ENCODE assay signal across 11 mouse cellular contexts in the genomic region with DNA sequence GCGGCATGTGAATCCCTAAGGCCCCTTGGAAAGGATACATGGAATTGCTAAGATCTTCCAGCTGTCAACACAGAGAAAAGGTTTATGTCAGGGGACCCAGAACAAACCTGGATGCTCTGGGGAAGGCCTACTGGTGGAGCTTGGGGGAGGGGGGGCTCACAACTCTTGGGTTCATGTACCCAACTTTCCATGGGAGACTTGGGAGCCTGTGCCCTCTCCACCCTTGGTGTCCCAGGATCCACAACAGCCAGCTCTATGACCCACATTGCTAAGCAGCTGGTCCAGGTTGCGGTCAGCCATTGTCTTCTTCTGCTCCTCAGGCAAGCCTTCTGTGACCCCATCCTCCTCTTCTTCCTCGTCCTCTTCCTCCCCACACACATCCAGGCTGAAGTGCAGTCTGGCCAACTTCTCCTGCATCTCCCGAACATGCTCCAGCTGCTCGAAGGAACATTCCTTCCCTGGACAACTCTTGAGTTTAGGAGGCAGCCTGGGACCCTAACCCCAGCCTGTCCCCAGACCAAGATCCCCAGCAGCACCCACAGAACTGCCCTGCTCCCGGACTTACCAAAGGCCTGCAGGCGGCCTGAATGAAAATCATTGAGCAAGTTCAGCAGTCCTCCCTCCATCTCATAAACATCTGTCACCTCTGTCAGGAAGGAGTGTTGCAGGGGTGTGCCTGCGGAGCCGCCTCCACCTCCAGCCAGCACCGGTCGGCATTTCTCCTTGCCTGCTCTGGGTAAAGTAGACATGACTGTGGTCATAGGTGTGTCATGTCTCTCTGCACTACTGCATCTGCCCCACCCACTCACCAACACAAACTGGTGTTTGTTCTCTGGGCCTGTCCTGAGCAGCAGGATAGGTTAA. TPM values are rescaled to one million over a fixed set of nuclear protein-coding genes. Genes with fewer than 3 reads are reported as not detected.
DNase-seq lines count a peak whose midpoint lies in the region; ATAC-seq lines count a peak whose summit lies in the region.
"Had no signal": no experiment of that assay in that cellular context is flagged by ENCODE, and none has a peak within 500 bp of the region (broad histone marks: within the 10 kb centered on the region; RNA-seq: fewer than 3 reads in every experiment).

No protein-coding gene starts in this region.

- ATAC-seq in hindbrain, embryonic 14.5 days (ENCODE audit: low FRiP score) = no peak
- no peak for ATAC-seq in megakaryocyte, adult 5-6 weeks (ENCODE audit: poor library complexity, severe bottlenecking)
- no peak for ATAC-seq in midbrain, embryonic 16.5 days
- ATAC-seq: Patski had no signal

- H3K36me3 ChIP-seq in hindbrain, embryonic 14.5 days (replicated peaks; ENCODE audit: control insufficient read depth, insufficient read depth) = peaks cover 17% of the 10 kb centered on the region
- H3K36me3 ChIP-seq in hindbrain, embryonic 10.5 days = peaks cover 30% of the 10 kb centered on the region
- peaks cover 44% of the 10 kb centered on the region for H3K36me3 ChIP-seq in megakaryocyte, embryonic 14.5 days (replicated peaks; ENCODE audit: low read length)
- peaks cover 4% of the 10 kb centered on the region; the same call in 1 of the 2 replicates for H3K36me3 ChIP-seq in midbrain, embryonic 16.5 days (ENCODE audit: control insufficient read depth, insufficient read depth, low read length)

- 89% methylated on average over 11 of the region's 11 CpGs for WGBS in hindbrain, embryonic 14.5 days
- WGBS in hindbrain, embryonic 10.5 days = 93% methylated on average over 11 of the region's 11 CpGs
- 93% methylated on average over 11 of the region's 11 CpGs for WGBS in midbrain, embryonic 16.5 days

- no peaks in the 10 kb centered on the region for H3K27me3 ChIP-seq in hindbrain, embryonic 14.5 days (ENCODE audit: control insufficient read depth, insufficient read depth, low read length)
- H3K27me3 ChIP-seq in hindbrain, embryonic 10.5 days (ENCODE audit: insufficient read depth, poor library complexity, severe bottlenecking) = no peaks in the 10 kb centered on the region
- no peaks in the 10 kb centered on the region for H3K27me3 ChIP-seq in megakaryocyte, embryonic 14.5 days (replicated peaks)
- H3K27me3 ChIP-seq in midbrain, embryonic 16.5 days (ENCODE audit: control insufficient read depth, insufficient read depth, low read depth, low read length) = no peaks in the 10 kb centered on the region
- H3K27me3 ChIP-seq: Patski had no signal

- H3K4me3 ChIP-seq in hindbrain, embryonic 14.5 days (replicated peaks; ENCODE audit: low read length) = no peak overlapping the region
- H3K4me3 ChIP-seq in hindbrain, embryonic 10.5 days = no peak overlapping the region
- peak overlapping the region; percentile 20 for H3K4me3 ChIP-seq in megakaryocyte, embryonic 14.5 days (replicated peaks)
- H3K4me3 ChIP-seq in midbrain, embryonic 16.5 days (ENCODE audit: low read depth, low read length) = no peak overlapping the region

- H3K4me2 ChIP-seq in hindbrain, embryonic 14.5 days (replicated peaks) = peak overlapping the region; percentile 13; the same call in 1 of the 2 replicates
- H3K4me2 ChIP-seq in midbrain, embryonic 16.5 days (ENCODE audit: low read length) = no peak overlapping the region

- no peak overlapping the region for H3K27ac ChIP-seq in hindbrain, embryonic 14.5 days
- no peak overlapping the region for H3K27ac ChIP-seq in hindbrain, embryonic 10.5 days
- no peak overlapping the region for H3K27ac ChIP-seq in midbrain, embryonic 16.5 days (ENCODE audit: low read length)

- H3K4me1 ChIP-seq in hindbrain, embryonic 14.5 days (replicated peaks; ENCODE audit: control insufficient read depth, insufficient read depth, low read length) = peaks cover 39% of the 10 kb centered on the region
- peaks cover 57% of the 10 kb centered on the region for H3K4me1 ChIP-seq in hindbrain, embryonic 10.5 days (replicated peaks)
- H3K4me1 ChIP-seq in megakaryocyte, embryonic 14.5 days = peaks cover 72% of the 10 kb centered on the region
- H3K4me1 ChIP-seq in midbrain, embryonic 16.5 days (ENCODE audit: control insufficient read depth, insufficient read depth, low read length) = peaks cover 43% of the 10 kb centered on the region

- H3K9me3 ChIP-seq in hindbrain, embryonic 14.5 days (ENCODE audit: control insufficient read depth, low read length) = no peaks in the 10 kb centered on the region
- no peaks in the 10 kb centered on the region for H3K9me3 ChIP-seq in hindbrain, embryonic 10.5 days
- no peaks in the 10 kb centered on the region for H3K9me3 ChIP-seq in megakaryocyte, embryonic 14.5 days
- H3K9me3 ChIP-seq in midbrain, embryonic 16.5 days (replicated peaks; ENCODE audit: control insufficient read depth, low read length, poor library complexity, severe bottlenecking) = no peaks in the 10 kb centered on the region

- 0 out of 2 replicates have a peak overlapping the region, but pooled peaks have one; percentile 3 for H3K9ac ChIP-seq in hindbrain, embryonic 14.5 days
- peak overlapping the region; percentile 42; the same call in 1 of the 2 replicates for H3K9ac ChIP-seq in midbrain, embryonic 16.5 days (ENCODE audit: low read depth, low read length)

- DNase-seq in cerebellum, adult 9-10 months = peak; percentile 63
- DNase-seq in cerebellum, adult 11 months = no peak
- no peak for DNase-seq in hindbrain, embryonic 14.5 days (ENCODE audit: low spot score)
- no peak for DNase-seq in hindbrain, embryonic 10.5 days (ENCODE audit: low spot score)
- DNase-seq in gastrocnemius, adult 8-10 months (ENCODE audit: low spot score in 2 of 2) = no peak
- DNase-seq: thymus, adult 2 months had no signal

RNA-seq across cellular contexts. Expression of a gene that starts 1.8 kb away (rescaled TPM):
- polyA plus RNA-seq in hindbrain, embryonic 14.5 days (2014; fragmentation: Nextera tagmentation; extraction: Ambion mirVana) = 28.5 and 31.3 TPM in 2 replicates
- 27.7 and 29.1 TPM in 2 replicates for polyA plus RNA-seq in hindbrain, embryonic 10.5 days (2016; fragmentation: Nextera tagmentation; extraction: Ambion mirVana)
- 9.7 TPM in 1 of 2 replicates, not detected in the other for polyA plus RNA-seq in megakaryocyte, embryonic 14.5 days (2012; ENCODE audit: insufficient read depth, low replicate concordance)
- 14.3 and 16.6 TPM in 2 replicates for total RNA-seq in megakaryocyte, adult 5-6 weeks (2015)
- 6.4 and 7.4 TPM in 2 replicates for total RNA-seq in megakaryocyte, adult 5-6 weeks (2017)
- polyA plus RNA-seq in midbrain, embryonic 16.5 days (2015; fragmentation: Nextera tagmentation; extraction: Ambion mirVana) = 28.0 and 33.1 TPM in 2 replicates
- 10 to 100 TPM in 1 of 4 experiments, 1 to 10 TPM in 3; 7.3 to 11.4 (median 8.7) TPM for total RNA-seq in gastrocnemius, adult 8-10 months (2022)

RNA-seq across cellular contexts. Expression of a gene that starts 3.1 kb away (rescaled TPM):
- 127 and 128 TPM in 2 replicates for polyA plus RNA-seq in hindbrain, embryonic 14.5 days (2014; fragmentation: Nextera tagmentation; extraction: Ambion mirVana)
- polyA plus RNA-seq in hindbrain, embryonic 10.5 days (2016; fragmentation: Nextera tagmentation; extraction: Ambion mirVana) = 53.2 and 75.0 TPM in 2 replicates
- 32.9 and 39.7 TPM in 2 replicates for polyA plus RNA-seq in megakaryocyte, embryonic 14.5 days (2012; ENCODE audit: insufficient read depth, low replicate concordance)
- 49.7 and 68.6 TPM in 2 replicates for total RNA-seq in megakaryocyte, adult 5-6 weeks (2015)
- 77.2 and 89.0 TPM in 2 replicates for total RNA-seq in megakaryocyte, adult 5-6 weeks (2017)
- polyA plus RNA-seq in midbrain, embryonic 16.5 days (2015; fragmentation: Nextera tagmentation; extraction: Ambion mirVana) = 172 and 183 TPM in 2 replicates
- 10 to 100 TPM; 27.9 to 33.0 (median 30.8) TPM for total RNA-seq in gastrocnemius, adult 8-10 months (2022)

RNA-seq across cellular contexts. Expression of a gene that starts 6.6 kb away (rescaled TPM):
- polyA plus RNA-seq in hindbrain, embryonic 14.5 days (2014; fragmentation: Nextera tagmentation; extraction: Ambion mirVana) = 2.7 and 5.4 TPM in 2 replicates
- polyA plus RNA-seq in hindbrain, embryonic 10.5 days (2016; fragmentation: Nextera tagmentation; extraction: Ambion mirVana) = 0.90 and 1.3 TPM in 2 replicates
- 0.46 TPM in 1 of 2 replicates, not detected in the other for polyA plus RNA-seq in megakaryocyte, embryonic 14.5 days (2012; ENCODE audit: insufficient read depth, low replicate concordance)
- 1.0 and 3.5 TPM in 2 replicates for total RNA-seq in megakaryocyte, adult 5-6 weeks (2015)
- total RNA-seq in megakaryocyte, adult 5-6 weeks (2017) = not detected in 2 replicates
- polyA plus RNA-seq in midbrain, embryonic 16.5 days (2015; fragmentation: Nextera tagmentation; extraction: Ambion mirVana) = 3.5 and 4.1 TPM in 2 replicates
- total RNA-seq in gastrocnemius, adult 8-10 months (2022) = 1 to 10 TPM in 3 of 4 experiments, under 1 TPM in 1; 0.46 to 1.2 (median 1.1) TPM
- total RNA-seq: monocyte, adult 5-6 weeks had no signal

RNA-seq across cellular contexts. Expression of a gene that starts 20.2 kb away (rescaled TPM):
- polyA plus RNA-seq in hindbrain, embryonic 14.5 days (2014; fragmentation: Nextera tagmentation; extraction: Ambion mirVana) = 166 and 188 TPM in 2 replicates
- polyA plus RNA-seq in hindbrain, embryonic 10.5 days (2016; fragmentation: Nextera tagmentation; extraction: Ambion mirVana) = 226 and 229 TPM in 2 replicates
- polyA plus RNA-seq in megakaryocyte, embryonic 14.5 days (2012; ENCODE audit: insufficient read depth, low replicate concordance) = 305 and 342 TPM in 2 replicates
- total RNA-seq in megakaryocyte, adult 5-6 weeks (2015) = 104 and 120 TPM in 2 replicates
- total RNA-seq in megakaryocyte, adult 5-6 weeks (2017) = 126 and 128 TPM in 2 replicates
- 177 and 180 TPM in 2 replicates for polyA plus RNA-seq in midbrain, embryonic 16.5 days (2015; fragmentation: Nextera tagmentation; extraction: Ambion mirVana)
- total RNA-seq in gastrocnemius, adult 8-10 months (2022) = 10 to 100 TPM; 25.9 to 37.5 (median 29.7) TPM

RNA-seq across cellular contexts. Expression of a gene that starts 20.2 kb away (rescaled TPM):
- polyA plus RNA-seq in hindbrain, embryonic 14.5 days (2014; fragmentation: Nextera tagmentation; extraction: Ambion mirVana) = 226 and 227 TPM in 2 replicates
- polyA plus RNA-seq in hindbrain, embryonic 10.5 days (2016; fragmentation: Nextera tagmentation; extraction: Ambion mirVana) = 268 and 293 TPM in 2 replicates
- 54.3 and 121 TPM in 2 replicates for polyA plus RNA-seq in megakaryocyte, embryonic 14.5 days (2012; ENCODE audit: insufficient read depth, low replicate concordance)
- 186 and 204 TPM in 2 replicates for total RNA-seq in megakaryocyte, adult 5-6 weeks (2015)
- 140 and 156 TPM in 2 replicates for total RNA-seq in megakaryocyte, adult 5-6 weeks (2017)
- 187 and 198 TPM in 2 replicates for polyA plus RNA-seq in midbrain, embryonic 16.5 days (2015; fragmentation: Nextera tagmentation; extraction: Ambion mirVana)
- 100 to 1,000 TPM; 142 to 156 (median 148) TPM for total RNA-seq in gastrocnemius, adult 8-10 months (2022)
